Comparison of ENCODE assay signal across 13 mouse cellular contexts in genomic region chr8:106854534-106855241, GRCm38 (mm10). TPM values are rescaled to one million over a fixed set of nuclear protein-coding genes. Genes with fewer than 3 reads are reported as not detected.
DNase-seq lines count a peak whose midpoint lies in the region; ATAC-seq lines count a peak whose summit lies in the region.
"Had no signal": no experiment of that assay in that cellular context is flagged by ENCODE, and none has a peak within 500 bp of the region (broad histone marks: within the 10 kb centered on the region; RNA-seq: fewer than 3 reads in every experiment).

No protein-coding gene starts in this region.

- ATAC-seq in liver, embryonic 11.5 days (replicated peaks; ENCODE audit: low FRiP score) = peak; percentile 23
- ATAC-seq: inflammation-experienced regulatory T-cells, adult 6 months; midbrain, embryonic 16.5 days; Patski had no signal

- peak; percentile 44 for DNase-seq in adrenal gland, adult 2 months
- no peak for DNase-seq in adrenal gland, postnatal 4 days (ENCODE audit: low spot score in 2 of 2)
- no peak for DNase-seq in liver, embryonic 11.5 days (ENCODE audit: low spot score)
- no peak for DNase-seq in liver
- peak; percentile 39 for DNase-seq in kidney, adult 9 months
- peak; percentile 50 for DNase-seq in retina, embryonic 14.5 days (ENCODE audit: low spot score)
- DNase-seq in thymus, postnatal 0 days (ENCODE audit: low spot score) = no peak
- no peak for DNase-seq in embryo, embryonic 10.5 days (ENCODE audit: low spot score)
- DNase-seq: cerebellum, adult 8-10 months; right cerebral cortex, postnatal 14 days had no signal

- H3K9ac ChIP-seq in liver, embryonic 11.5 days (ENCODE audit: low read depth, low read length) = no peak overlapping the region

- H3K9me3 ChIP-seq in liver, embryonic 11.5 days (ENCODE audit: control insufficient read depth, low read length) = no peaks in the 10 kb centered on the region

- H3K27me3 ChIP-seq in liver, embryonic 11.5 days (replicated peaks; ENCODE audit: control insufficient read depth, insufficient read depth, low read length) = no peaks in the 10 kb centered on the region
- H3K27me3 ChIP-seq: Patski had no signal

- no peaks in the 10 kb centered on the region for H3K36me3 ChIP-seq in liver, embryonic 11.5 days (ENCODE audit: control insufficient read depth, insufficient read depth, low read length)

- H3K4me3 ChIP-seq in liver, embryonic 11.5 days (ENCODE audit: low read depth, low read length) = no peak overlapping the region

- peaks cover 8% of the 10 kb centered on the region; the same call in 1 of the 2 replicates for H3K4me1 ChIP-seq in liver, embryonic 11.5 days (replicated peaks; ENCODE audit: control insufficient read depth, insufficient read depth, low read length)

- no peak overlapping the region for H3K4me2 ChIP-seq in liver, embryonic 11.5 days

- WGBS in liver, embryonic 11.5 days = 53% methylated on average over 8 of the region's 8 CpGs

- H3K27ac ChIP-seq in liver, embryonic 11.5 days (ENCODE audit: low read depth, low read length) = no peak overlapping the region

RNA-seq across cellular contexts. Expression of gene Has3, which starts 15.4 kb away (rescaled TPM):
- total RNA-seq in adrenal gland, adult 2 months (2021) = under 1 TPM; 0.35 to 0.37 TPM
- polyA plus RNA-seq in adrenal gland, adult 2 months (2012; rRNA removed) = 0.50 and 0.68 TPM in 2 replicates
- 1 to 10 TPM; 1.1 to 1.3 TPM for total RNA-seq in adrenal gland, postnatal 4 days (2021)
- 0.07 and 0.09 TPM in 2 replicates for polyA plus RNA-seq in liver, embryonic 11.5 days (2014; fragmentation: Nextera tagmentation; extraction: Ambion mirVana)
- 0.26 and 0.56 TPM in 2 replicates for polyA plus RNA-seq in thymus, postnatal 0 days (2015; fragmentation: Nextera tagmentation; extraction: Ambion mirVana)

RNA-seq across cellular contexts. Expression of gene Utp4, which starts 38.7 kb away (rescaled TPM):
- total RNA-seq in adrenal gland, adult 2 months (2021) = 10 to 100 TPM; 40.6 to 50.1 TPM
- polyA plus RNA-seq in adrenal gland, adult 2 months (2012; rRNA removed) = 17.2 and 20.5 TPM in 2 replicates
- total RNA-seq in adrenal gland, postnatal 4 days (2021) = 10 to 100 TPM; 45.1 to 47.0 TPM
- polyA plus RNA-seq in liver, embryonic 11.5 days (2014; fragmentation: Nextera tagmentation; extraction: Ambion mirVana) = 111 and 120 TPM in 2 replicates
- polyA plus RNA-seq in thymus, postnatal 0 days (2015; fragmentation: Nextera tagmentation; extraction: Ambion mirVana) = 69.4 and 70.7 TPM in 2 replicates

Comparison
In these comparisons a context has a peak if more than half of its experiments do, and no peak if none do; other contexts are left out.
1. DNase-seq: peak in adrenal gland, adult 2 months (single experiment), kidney, adult 9 months (single experiment) and retina, embryonic 14.5 days (single experiment); none in adrenal gland, postnatal 4 days (0 of 2), liver, embryonic 11.5 days (single experiment), liver (single experiment), thymus, postnatal 0 days (single experiment) and embryo, embryonic 10.5 days (single experiment).